Mouse (Mus musculus) liver, embryonic 13.5 days (tissue): Measurements from ENCODE around the gene Heg1. TPM values are rescaled to one million over a fixed set of nuclear protein-coding genes. Genes with fewer than 3 reads are reported as not detected.

Experiments
- ATAC-seq: fragments of 200-750 bp; cut with Nextera tagmentation; 2 replicates; pipeline ENCODE4 v1.8.0; 2017; ENCODE audit warnings: low read depth, mild to moderate bottlenecking, moderate number of reproducible peaks, moderate library complexity
- DNase-seq: peaks from one replicate; pipeline ENCODE4 v3.0.0; 2022
- H3K27ac ChIP-seq: fragments of 300-500 bp; sonication (generic); 2 replicates; pipeline ENCODE4 v1.5.1; 2015; ENCODE audit warnings: moderate library complexity, mild to moderate bottlenecking, inconsistent platforms
- H3K27me3 ChIP-seq: fragments of 300-500 bp; sonication (generic); 2 replicates; pipeline ENCODE4 v1.6.1; 2015; ENCODE audit warnings: mild to moderate bottlenecking, inconsistent platforms
- H3K36me3 ChIP-seq: fragments of 300-500 bp; sonication (generic); 2 replicates; pipeline ENCODE4 v1.6.1; 2015; ENCODE audit warnings: mild to moderate bottlenecking, inconsistent platforms
- H3K4me1 ChIP-seq: fragments of 300-500 bp; sonication (generic); replicated peaks from 2 replicates; pipeline ENCODE4 v1.6.1; 2015; ENCODE audit warnings: inconsistent platforms
- H3K4me2 ChIP-seq: fragments of 300-500 bp; sonication (generic); 2 replicates; pipeline ENCODE4 v1.6.1; 2015; ENCODE audit warnings: inconsistent platforms, mild to moderate bottlenecking, moderate library complexity
- H3K4me3 ChIP-seq: fragments of 300-500 bp; sonication (generic); replicated peaks from 2 replicates; pipeline ENCODE4 v1.5.1; 2015; ENCODE audit warnings: mild to moderate bottlenecking, inconsistent platforms
- H3K9ac ChIP-seq: fragments of 300-500 bp; sonication (generic); 2 replicates; pipeline ENCODE4 v1.6.1; 2015; ENCODE audit warnings: mild to moderate bottlenecking, inconsistent platforms
- H3K9me3 ChIP-seq: fragments of 300-500 bp; sonication (generic); replicated peaks from 2 replicates; pipeline ENCODE4 v1.6.1; 2016; ENCODE audit warnings: inconsistent platforms
- WGBS: fragments of 180-500 bp; shearing (Covaris S2); methylation state at CpG from one replicate; pipeline ENCODE4 v1.1.7; 2015; ENCODE audit not compliant: insufficient replicate concordance; 5-methylcytosine and 5-hydroxymethylcytosine counted together
- polyA plus RNA-seq: library from polyadenylated mRNA; unstranded; fragments of >200 nt; fragmentation: Nextera tagmentation; extraction: Ambion mirVana; gene quantifications from 2 replicates; pipeline ENCODE4 v1.2.1, GENCODE M21; 2015

Gene Heg1
- polyA plus RNA-seq, 1 experiment from 2014 or later, result 4.1 TPM

- H3K4me1 ChIP-seq, result peaks cover 26% of the 10 kb centered on the region
- no peaks in the 10 kb centered on the region for H3K27me3 ChIP-seq
- no peaks in the 10 kb centered on the region for H3K9me3 ChIP-seq
- peak overlapping the region; percentile 18; the same call in 1 of the 2 replicates for H3K9ac ChIP-seq
- WGBS, result 22% methylated on average over 6 of the region's 6 CpGs
- H3K4me3 ChIP-seq, result no peak overlapping the region
- H3K27ac ChIP-seq, result peak overlapping the region; percentile 39
- peak overlapping the region; percentile 23 for H3K4me2 ChIP-seq
- DNase-seq (no peak), ATAC-seq (no peak)
- no peaks in the 10 kb centered on the region for H3K36me3 ChIP-seq
Measured at GRCm38 (mm10) chr16:33795887-33796286, 111.7 kb downstream of the Heg1 start.

- H3K4me3 ChIP-seq, result no peak overlapping the region
Measured at GRCm38 (mm10) chr16:33796756-33797155, 112.6 kb downstream of the Heg1 start.

GRCm38 (mm10) chr16:33797860-33798259, 113.7 kb downstream of the Heg1 start:
- no peak overlapping the region for H3K9ac ChIP-seq
- 36% methylated on average over 5 of the region's 5 CpGs for WGBS
- DNase-seq, result no peak

More at GRCm38 (mm10) chr16:33796756-33797155, 112.6 kb downstream of the Heg1 start:
- H3K27me3 ChIP-seq, result no peaks in the 10 kb centered on the region
- no peaks in the 10 kb centered on the region for H3K36me3 ChIP-seq
- H3K9ac ChIP-seq, result no peak overlapping the region
- no peaks in the 10 kb centered on the region for H3K9me3 ChIP-seq
- WGBS, result 41% methylated on average over 3 of the region's 3 CpGs
- H3K27ac ChIP-seq, result no peak overlapping the region
- H3K4me2 ChIP-seq, result no peak overlapping the region
- DNase-seq (no peak), ATAC-seq (no peak)
- H3K4me1 ChIP-seq, result peaks cover 26% of the 10 kb centered on the region

GRCm38 (mm10) chr16:33810002-33810401, 125.8 kb downstream of the Heg1 start:
- WGBS, result 73% methylated on average over 3 of the region's 3 CpGs

More at GRCm38 (mm10) chr16:33797860-33798259, 113.7 kb downstream of the Heg1 start:
- Histone ChIP-seq H3K9me3 (no peaks in the 10 kb centered on the region), H3K27ac (no peak overlapping the region), H3K4me1 (peaks cover 22% of the 10 kb centered on the region), H3K36me3 (no peaks in the 10 kb centered on the region), H3K4me3 (no peak overlapping the region), H3K4me2 (no peak overlapping the region), H3K27me3 (no peaks in the 10 kb centered on the region)
- ATAC-seq, result no peak

GRCm38 (mm10) chr16:33818413-33819165, 134.4 kb downstream of the Heg1 start:
- H3K9ac ChIP-seq, result no peak overlapping the region
- H3K27ac ChIP-seq, result no peak overlapping the region
- no peak overlapping the region for H3K4me3 ChIP-seq
- 0 out of 2 replicates have a peak, but pooled peaks cover 5% of the 10 kb centered on the region for H3K4me1 ChIP-seq
- H3K9me3 ChIP-seq, result no peaks in the 10 kb centered on the region
- no peak for DNase-seq
- no peak for ATAC-seq
- no peak overlapping the region for H3K4me2 ChIP-seq
- no peaks in the 10 kb centered on the region for H3K36me3 ChIP-seq
- H3K27me3 ChIP-seq, result no peaks in the 10 kb centered on the region
- 76% methylated on average over 7 of the region's 7 CpGs for WGBS

More at GRCm38 (mm10) chr16:33810002-33810401, 125.8 kb downstream of the Heg1 start:
- H3K4me3 ChIP-seq, result no peak overlapping the region
- H3K27ac ChIP-seq, result no peak overlapping the region
- no peaks in the 10 kb centered on the region for H3K27me3 ChIP-seq
- DNase-seq (no peak), ATAC-seq (no peak)
- H3K4me2 ChIP-seq, result no peak overlapping the region
- H3K9ac ChIP-seq, result no peak overlapping the region
- no peaks in the 10 kb centered on the region for H3K4me1 ChIP-seq
- H3K36me3 ChIP-seq, result no peaks in the 10 kb centered on the region
- H3K9me3 ChIP-seq, result no peaks in the 10 kb centered on the region

- no peaks in the 10 kb centered on the region for H3K9me3 ChIP-seq
- H3K4me1 ChIP-seq, result 0 out of 2 replicates have a peak, but pooled peaks cover 5% of the 10 kb centered on the region
- DNase-seq (peak; percentile 40), ATAC-seq (no peak)
- no peak overlapping the region for H3K4me3 ChIP-seq
- no peaks in the 10 kb centered on the region for H3K27me3 ChIP-seq
- no peak overlapping the region for H3K27ac ChIP-seq
- H3K36me3 ChIP-seq, result no peaks in the 10 kb centered on the region
- H3K4me2 ChIP-seq, result no peak overlapping the region
- no peak overlapping the region for H3K9ac ChIP-seq
- WGBS, result 17% methylated on average over 17 of the region's 17 CpGs
Measured at GRCm38 (mm10) chr16:33820269-33821178, 136.4 kb downstream of the Heg1 start.

Other genes starting within 250 kb of the Heg1 start
- 0.06 TPM in 1 of 2 replicates, not detected in the other for gene Slc12a8, start 167.0 kb upstream of the Heg1 start, polyA plus RNA-seq
- gene Muc13, start 109.7 kb downstream of the Heg1 start, polyA plus RNA-seq, result 2.7 and 3.2 TPM in 2 replicates
- gene Itgb5, start 145.3 kb downstream of the Heg1 start, polyA plus RNA-seq, result 10.9 and 11.3 TPM in 2 replicates